Mouse (Mus musculus): ENCODE measurements around the gene Frmd4a. TPM values are rescaled to one million over a fixed set of nuclear protein-coding genes. Genes with fewer than 3 reads are reported as not detected.
"Not testable (repeated sequence)": the region's sequence is repeated elsewhere in the genome, so short reads cannot be mapped to it uniquely, and the experiment has no call there.

The Frmd4a gene
- polyA plus RNA-seq, 1 experiment from 2014 or later = 64.3 TPM

DNA sequence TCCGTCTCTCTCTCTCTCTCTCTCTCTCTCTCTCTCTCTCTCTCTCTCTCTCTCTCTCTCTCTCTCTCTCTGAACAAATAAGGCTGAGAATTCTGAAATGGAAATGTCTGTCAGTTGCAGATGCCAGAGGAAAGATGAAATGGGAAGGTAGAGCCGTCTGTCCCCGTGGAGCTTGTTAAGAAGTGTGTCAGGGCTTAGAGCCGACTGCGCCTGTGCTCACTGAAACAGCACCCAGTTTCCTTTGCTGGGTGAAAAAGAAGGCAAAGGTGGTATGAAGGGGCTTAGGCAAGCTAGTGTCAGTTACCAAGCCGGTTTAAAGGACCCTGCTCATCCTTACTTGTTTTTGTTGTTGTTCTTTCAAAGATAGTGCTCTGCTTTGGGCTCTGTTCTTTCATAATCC is 283.7 kb downstream of the Frmd4a start:
- Histone ChIP-seq H3K4me1 (peaks cover 66% of the 10 kb centered on the region), H3K9me3 (replicated peaks) (no peaks in the 10 kb centered on the region), H3K27ac (peak overlapping the region; percentile 95), H3K27me3 (ENCODE audit: low read depth, poor library complexity, severe bottlenecking) (no peaks in the 10 kb centered on the region), H3K36me3 (no peaks in the 10 kb centered on the region), H3K4me3 (peak overlapping the region; percentile 61)
- WGBS = 19% methylated on average over 5 of the region's 6 CpGs
- DNase-seq (ENCODE audit: low spot score) = peak; percentile 40

DNA sequence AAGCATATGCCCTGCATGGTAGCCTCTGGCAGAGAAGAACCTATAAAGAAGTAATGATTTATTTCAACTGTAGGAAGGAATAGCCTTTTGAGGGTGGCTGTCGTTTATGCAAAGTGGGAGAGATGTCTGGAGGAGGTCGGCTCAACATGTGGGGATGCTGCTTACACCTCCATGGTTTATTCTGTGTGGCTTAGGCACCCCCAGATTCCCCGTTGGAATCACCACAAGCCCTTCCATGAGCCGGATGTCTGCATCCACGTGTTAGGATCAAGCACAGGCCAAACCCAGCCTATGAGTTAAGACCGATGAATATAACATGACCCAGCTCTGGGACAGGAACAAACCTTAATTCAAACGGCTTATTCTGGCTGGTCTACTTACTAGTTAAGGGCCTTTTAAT is 284.2 kb downstream of the Frmd4a start:
- Histone ChIP-seq H3K9me3 (replicated peaks) (no peaks in the 10 kb centered on the region), H3K4me1 (peaks cover 65% of the 10 kb centered on the region), H3K27me3 (ENCODE audit: low read depth, poor library complexity, severe bottlenecking) (no peaks in the 10 kb centered on the region), H3K4me3 (peak overlapping the region; percentile 61), H3K36me3 (no peaks in the 10 kb centered on the region), H3K27ac (peak overlapping the region; percentile 95)
- 37% methylated on average over 7 of the region's 7 CpGs for WGBS
- peak; percentile 36 for DNase-seq (ENCODE audit: low spot score)

DNA sequence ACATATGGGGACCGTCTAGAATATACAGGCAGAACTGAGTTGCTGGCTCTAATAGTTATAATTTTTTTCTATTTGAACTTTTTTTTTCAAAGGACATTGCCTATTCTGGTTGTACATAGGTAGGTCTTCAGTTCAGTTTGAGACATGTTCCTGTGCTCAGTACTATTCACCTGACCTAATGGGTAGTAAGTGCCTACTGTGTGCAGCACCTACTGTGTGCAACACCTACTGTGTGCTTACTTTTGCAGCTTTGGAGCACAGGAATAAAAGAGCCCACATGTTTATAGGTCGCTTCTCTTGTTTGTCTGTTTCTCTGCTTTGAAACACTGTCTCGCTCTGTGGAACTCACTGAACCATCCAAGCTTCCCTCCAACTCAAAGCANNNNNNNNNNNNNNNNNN is 284.6 kb downstream of the Frmd4a start:
- Histone ChIP-seq H3K4me3 (peak overlapping the region; percentile 61), H3K4me1 (peaks cover 61% of the 10 kb centered on the region), H3K9me3 (replicated peaks) (no peaks in the 10 kb centered on the region), H3K27ac (peak overlapping the region; percentile 95), H3K36me3 (no peaks in the 10 kb centered on the region; the same call in 1 of the 2 replicates), H3K27me3 (ENCODE audit: low read depth, poor library complexity, severe bottlenecking) (no peaks in the 10 kb centered on the region)
- WGBS = 80% methylated on average over 3 of the region's 3 CpGs
- DNase-seq (ENCODE audit: low spot score) = no peak

DNA sequence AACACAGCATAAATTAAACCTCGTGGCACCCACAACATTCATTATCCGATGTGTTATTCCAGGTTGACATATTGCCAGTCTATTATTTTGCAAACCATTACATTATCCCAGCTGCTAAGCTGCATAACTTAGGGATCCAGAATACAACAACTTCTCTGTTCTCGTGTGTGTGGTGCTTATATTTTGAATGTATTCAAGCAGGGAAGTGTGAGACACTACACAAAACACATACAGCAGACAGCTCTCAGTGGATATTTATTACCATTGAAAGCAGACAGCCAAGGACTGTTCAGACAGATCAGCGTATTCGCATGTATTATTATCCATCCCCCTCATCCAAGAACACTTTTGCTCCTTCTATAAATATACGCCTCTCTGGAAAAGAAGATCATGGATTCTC is 289.6 kb downstream of the Frmd4a start:
- no peak overlapping the region for H3K27ac ChIP-seq
- DNase-seq (ENCODE audit: low spot score) = no peak
- no peaks in the 10 kb centered on the region for H3K9me3 ChIP-seq (replicated peaks)
- H3K36me3 ChIP-seq = peaks cover 39% of the 10 kb centered on the region
- H3K4me1 ChIP-seq = peaks cover 17% of the 10 kb centered on the region
- H3K4me3 ChIP-seq = no peak overlapping the region
- no peaks in the 10 kb centered on the region for H3K27me3 ChIP-seq (ENCODE audit: low read depth, poor library complexity, severe bottlenecking)
- 90% methylated on average over 6 of the region's 6 CpGs for WGBS

DNA sequence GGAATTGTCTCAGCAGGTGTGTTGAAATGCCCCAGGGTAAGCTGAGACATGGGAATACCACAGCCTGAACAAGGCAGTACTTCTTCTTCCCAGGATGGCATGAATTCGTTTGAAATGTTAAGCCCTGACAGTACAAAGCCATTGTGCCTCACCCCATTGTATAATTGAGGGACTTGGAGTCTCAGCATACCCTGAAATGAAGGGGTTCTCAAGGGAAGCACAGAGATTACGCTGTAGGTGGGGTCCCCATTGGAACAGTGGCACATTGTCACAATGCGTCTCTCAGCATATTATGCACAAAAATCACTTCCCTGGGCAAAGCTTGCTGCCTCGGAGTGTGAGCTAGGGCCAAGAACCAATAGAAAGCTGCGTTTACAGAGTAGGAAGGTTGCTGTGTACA is 297.0 kb downstream of the Frmd4a start:
- H3K4me3 ChIP-seq = no peak overlapping the region
- peaks cover 45% of the 10 kb centered on the region for H3K36me3 ChIP-seq
- peaks cover 22% of the 10 kb centered on the region for H3K4me1 ChIP-seq
- H3K27me3 ChIP-seq (ENCODE audit: low read depth, poor library complexity, severe bottlenecking) = no peaks in the 10 kb centered on the region
- WGBS = 79% methylated on average over 5 of the region's 5 CpGs
- H3K9me3 ChIP-seq (replicated peaks) = no peaks in the 10 kb centered on the region
- H3K27ac ChIP-seq = no peak overlapping the region
- no peak for DNase-seq (ENCODE audit: low spot score)

DNA sequence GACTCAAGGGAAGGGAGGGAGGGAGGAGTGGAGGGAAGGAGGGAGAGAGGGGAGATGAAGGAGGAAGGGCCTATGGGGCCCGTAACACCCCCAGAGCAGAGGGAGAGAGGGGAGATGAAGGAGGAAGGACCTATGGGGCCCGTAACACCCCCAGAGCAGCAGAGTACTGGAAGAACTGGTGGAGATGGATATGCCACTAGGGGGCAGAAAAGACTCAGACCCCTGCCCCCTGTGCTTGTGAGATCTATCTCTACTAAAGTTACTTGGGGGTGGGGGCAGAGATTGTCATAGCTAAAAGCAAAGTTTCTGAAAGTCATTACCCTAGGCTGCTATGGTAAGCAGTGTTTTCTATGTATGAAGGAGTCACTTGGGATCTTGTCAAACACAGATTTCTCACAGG is 299.1 kb downstream of the Frmd4a start:
- H3K9me3 ChIP-seq (replicated peaks) = no peaks in the 10 kb centered on the region
- no peak overlapping the region for H3K4me3 ChIP-seq
- WGBS = 60% methylated on average over 2 of the region's 2 CpGs
- peaks cover 46% of the 10 kb centered on the region for H3K36me3 ChIP-seq
- DNase-seq (ENCODE audit: low spot score) = no peak
- no peak overlapping the region; the same call in 1 of the 2 replicates for H3K27ac ChIP-seq
- peaks cover 20% of the 10 kb centered on the region for H3K4me1 ChIP-seq
- H3K27me3 ChIP-seq (ENCODE audit: low read depth, poor library complexity, severe bottlenecking) = no peaks in the 10 kb centered on the region

DNA sequence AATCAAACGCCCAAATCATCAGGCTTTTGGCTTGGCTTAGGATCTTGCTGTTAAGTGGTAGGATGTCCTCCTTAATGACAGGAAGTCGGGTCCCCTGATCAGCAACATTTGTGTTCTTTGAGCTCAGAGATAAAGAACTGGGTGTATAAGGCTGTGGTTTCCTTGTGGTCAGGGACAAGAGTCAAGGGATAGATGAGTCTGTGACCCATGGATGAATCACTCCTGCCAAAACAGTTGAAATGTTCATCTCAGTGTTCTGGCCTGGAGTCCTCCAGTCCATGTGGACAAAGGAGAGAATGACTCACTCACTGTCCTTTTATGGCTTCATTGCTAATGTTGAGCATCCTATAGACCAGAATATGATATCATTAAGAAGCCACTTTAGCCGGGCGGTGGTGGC is 300.6 kb downstream of the Frmd4a start:
- no peaks in the 10 kb centered on the region for H3K9me3 ChIP-seq (replicated peaks)
- peaks cover 11% of the 10 kb centered on the region for H3K4me1 ChIP-seq
- no peak overlapping the region for H3K27ac ChIP-seq
- H3K36me3 ChIP-seq = peaks cover 40% of the 10 kb centered on the region
- H3K4me3 ChIP-seq = no peak overlapping the region
- WGBS = 74% methylated on average over 4 of the region's 4 CpGs
- H3K27me3 ChIP-seq (ENCODE audit: low read depth, poor library complexity, severe bottlenecking) = no peaks in the 10 kb centered on the region
- DNase-seq (ENCODE audit: low spot score) = no peak

DNA sequence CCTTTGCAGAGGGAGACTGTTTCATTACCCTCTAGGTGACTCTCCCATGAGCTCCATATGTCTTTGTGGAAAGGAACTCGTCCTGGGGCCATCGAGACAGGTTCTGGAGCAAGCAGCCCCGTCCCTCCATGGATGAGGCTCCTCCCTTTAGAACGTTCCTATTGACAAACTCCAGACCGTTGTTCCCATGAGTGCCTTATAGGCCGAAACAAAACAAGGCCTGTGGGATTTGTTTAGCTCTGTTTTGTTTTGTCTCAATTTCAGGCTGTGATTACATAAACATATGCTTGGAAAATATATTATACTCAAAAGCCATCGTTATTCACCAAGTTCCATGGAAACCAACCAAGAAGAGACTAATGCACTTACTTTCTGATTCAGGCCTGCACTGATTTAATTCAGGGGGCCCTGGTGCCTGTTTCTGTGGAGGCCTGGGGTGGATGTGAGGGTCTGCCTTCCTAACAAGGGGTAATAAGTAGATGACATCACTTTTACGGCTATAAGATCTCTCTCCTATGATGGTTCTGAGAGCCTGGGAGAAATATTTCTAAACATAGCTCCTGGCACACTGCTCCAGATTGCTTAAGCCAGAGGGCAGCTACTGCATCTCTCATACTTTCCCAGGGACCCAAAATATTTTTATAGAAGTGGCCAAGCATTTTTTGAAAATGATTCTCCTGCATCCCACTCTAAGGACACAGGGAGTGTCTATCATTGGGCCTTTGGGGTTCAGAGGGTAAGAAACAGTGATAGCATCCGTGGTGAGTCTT is 308.9 kb downstream of the Frmd4a start:
- WGBS = 66% methylated on average over 9 of the region's 9 CpGs
- H3K27me3 ChIP-seq (ENCODE audit: low read depth, poor library complexity, severe bottlenecking) = no peaks in the 10 kb centered on the region
- no peak overlapping the region for H3K27ac ChIP-seq
- no peak for DNase-seq (ENCODE audit: low spot score)
- peaks cover 20% of the 10 kb centered on the region for H3K36me3 ChIP-seq
- H3K4me3 ChIP-seq = no peak overlapping the region
- H3K9me3 ChIP-seq (replicated peaks) = no peaks in the 10 kb centered on the region
- peaks cover 9% of the 10 kb centered on the region; the same call in 1 of the 2 replicates for H3K4me1 ChIP-seq

DNA sequence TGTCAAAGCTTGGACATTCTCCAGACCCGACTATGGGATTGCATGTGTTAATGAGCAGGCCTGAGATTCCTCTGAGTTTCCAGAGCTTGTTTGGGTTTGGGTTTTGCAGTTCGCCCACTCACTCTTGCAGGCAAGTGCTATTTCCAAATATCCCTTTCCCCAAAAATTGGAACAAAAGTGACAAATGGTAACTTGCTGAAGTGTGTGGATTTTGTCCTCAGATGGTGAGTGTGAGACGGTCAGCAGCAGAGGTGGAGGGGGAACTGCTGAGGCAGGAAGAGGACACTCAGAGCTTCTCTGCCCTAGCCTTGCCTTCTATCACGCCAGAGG is 309.5 kb downstream of the Frmd4a start:
- WGBS = 61% methylated on average over 4 of the region's 4 CpGs
- Histone ChIP-seq H3K27ac (no peak overlapping the region), H3K9me3 (replicated peaks) (no peaks in the 10 kb centered on the region), H3K4me3 (no peak overlapping the region), H3K27me3 (ENCODE audit: low read depth, poor library complexity, severe bottlenecking) (no peaks in the 10 kb centered on the region), H3K4me1 (peaks cover 9% of the 10 kb centered on the region; the same call in 1 of the 2 replicates), H3K36me3 (peaks cover 23% of the 10 kb centered on the region)
- DNase-seq (ENCODE audit: low spot score) = no peak

DNA sequence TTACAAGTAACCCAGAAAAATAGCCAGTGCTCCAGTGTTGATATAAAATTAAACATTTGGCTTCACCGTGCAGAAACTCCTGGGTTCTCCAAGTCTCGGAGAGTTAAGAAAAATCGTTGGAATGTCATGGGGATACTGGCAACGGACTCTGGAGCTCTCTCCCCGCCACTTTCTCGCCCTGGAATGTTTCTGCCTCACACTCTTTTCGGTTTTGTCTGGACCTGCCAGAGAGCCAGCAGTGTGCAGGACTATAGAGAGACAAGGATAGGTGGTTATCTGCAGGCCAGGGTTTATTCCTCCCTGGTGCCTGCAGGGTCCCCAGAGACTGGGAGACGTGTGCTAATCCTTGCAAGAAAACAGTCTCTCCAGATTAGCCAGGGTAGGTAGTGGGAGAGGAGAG is 314.9 kb downstream of the Frmd4a start:
- Histone ChIP-seq H3K4me3 (no peak overlapping the region), H3K27me3 (ENCODE audit: low read depth, poor library complexity, severe bottlenecking) (no peaks in the 10 kb centered on the region), H3K9me3 (replicated peaks) (no peaks in the 10 kb centered on the region), H3K4me1 (peaks cover 47% of the 10 kb centered on the region), H3K36me3 (peaks cover 38% of the 10 kb centered on the region), H3K27ac (peak overlapping the region; percentile 15; the same call in 1 of the 2 replicates)
- 75% methylated on average over 8 of the region's 8 CpGs for WGBS
- DNase-seq (ENCODE audit: low spot score) = no peak

DNA sequence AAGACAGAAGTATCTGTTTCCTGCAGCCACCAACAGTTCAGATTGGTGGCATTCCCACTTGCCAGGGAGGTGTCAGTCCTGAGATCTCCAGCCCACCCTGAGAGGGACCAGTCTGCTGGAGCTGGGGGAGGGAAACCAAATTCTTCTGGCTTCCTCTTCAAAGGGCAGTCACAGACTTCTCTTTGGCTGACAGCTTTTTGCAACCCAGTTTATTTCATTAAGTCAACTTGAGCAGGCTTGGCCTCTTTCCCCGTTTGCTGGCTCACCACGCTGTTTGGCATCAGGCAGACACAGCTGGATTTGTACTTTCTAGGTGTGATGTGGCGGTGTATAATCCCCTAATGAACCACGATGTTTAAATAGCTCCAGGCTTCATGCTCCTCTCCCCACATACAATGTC is 316.7 kb downstream of the Frmd4a start:
- Histone ChIP-seq H3K36me3 (peaks cover 24% of the 10 kb centered on the region), H3K27ac (peak overlapping the region; percentile 50), H3K4me3 (no peak overlapping the region), H3K4me1 (peaks cover 59% of the 10 kb centered on the region), H3K27me3 (ENCODE audit: low read depth, poor library complexity, severe bottlenecking) (no peaks in the 10 kb centered on the region), H3K9me3 (replicated peaks) (no peaks in the 10 kb centered on the region)
- WGBS = 30% methylated on average over 4 of the region's 4 CpGs
- DNase-seq (ENCODE audit: low spot score) = no peak

DNA sequence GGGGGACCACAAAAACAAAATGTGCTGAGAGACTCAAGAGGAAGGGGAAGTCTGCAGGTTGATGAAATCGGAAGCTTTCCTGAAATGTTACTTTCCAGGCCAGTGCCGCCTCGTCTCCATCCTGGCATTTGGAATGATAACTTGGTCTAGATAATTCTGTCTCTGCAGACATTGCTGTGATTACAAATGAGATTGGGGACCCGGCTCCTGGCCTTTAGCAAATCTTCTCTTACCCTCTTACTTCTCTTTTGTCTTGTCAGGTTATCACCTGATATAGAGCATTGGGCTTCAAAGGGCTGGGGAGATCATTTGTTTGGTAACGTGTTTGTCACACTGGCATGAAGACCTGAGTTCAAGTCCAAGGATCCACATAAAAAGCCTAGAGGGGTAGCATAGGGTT is 317.4 kb downstream of the Frmd4a start:
- 92% methylated on average over 5 of the region's 5 CpGs for WGBS
- Histone ChIP-seq H3K9me3 (replicated peaks) (no peaks in the 10 kb centered on the region), H3K27me3 (ENCODE audit: low read depth, poor library complexity, severe bottlenecking) (no peaks in the 10 kb centered on the region), H3K4me3 (no peak overlapping the region), H3K27ac (no peak overlapping the region), H3K4me1 (peaks cover 67% of the 10 kb centered on the region), H3K36me3 (peaks cover 20% of the 10 kb centered on the region)
- DNase-seq (ENCODE audit: low spot score) = no peak

DNA sequence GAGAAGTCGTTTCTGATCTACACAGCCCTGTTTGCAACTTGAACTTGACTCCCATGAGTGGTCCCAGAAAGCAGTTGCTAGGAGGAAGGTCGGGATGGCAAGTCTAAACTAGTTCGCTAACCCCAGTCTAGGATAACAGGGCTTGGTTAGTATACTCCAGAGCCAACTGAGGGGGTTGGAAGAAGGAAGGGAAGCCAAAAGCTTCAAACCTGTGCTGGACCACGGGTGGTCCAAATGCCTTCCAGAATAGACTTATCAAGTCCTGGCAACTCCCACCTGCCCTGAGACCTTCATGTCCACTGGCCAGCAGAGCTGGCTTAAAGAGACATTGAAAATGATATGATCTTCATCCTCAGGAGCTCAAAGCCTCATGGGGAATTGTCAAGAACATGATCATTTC is 318.4 kb downstream of the Frmd4a start:
- 78% methylated on average over 4 of the region's 4 CpGs for WGBS
- Histone ChIP-seq H3K9me3 (replicated peaks) (no peaks in the 10 kb centered on the region), H3K36me3 (peaks cover 17% of the 10 kb centered on the region), H3K27me3 (ENCODE audit: low read depth, poor library complexity, severe bottlenecking) (no peaks in the 10 kb centered on the region), H3K27ac (peak overlapping the region; percentile 37; the same call in 1 of the 2 replicates), H3K4me1 (peaks cover 76% of the 10 kb centered on the region), H3K4me3 (no peak overlapping the region)
- DNase-seq (ENCODE audit: low spot score) = no peak

DNA sequence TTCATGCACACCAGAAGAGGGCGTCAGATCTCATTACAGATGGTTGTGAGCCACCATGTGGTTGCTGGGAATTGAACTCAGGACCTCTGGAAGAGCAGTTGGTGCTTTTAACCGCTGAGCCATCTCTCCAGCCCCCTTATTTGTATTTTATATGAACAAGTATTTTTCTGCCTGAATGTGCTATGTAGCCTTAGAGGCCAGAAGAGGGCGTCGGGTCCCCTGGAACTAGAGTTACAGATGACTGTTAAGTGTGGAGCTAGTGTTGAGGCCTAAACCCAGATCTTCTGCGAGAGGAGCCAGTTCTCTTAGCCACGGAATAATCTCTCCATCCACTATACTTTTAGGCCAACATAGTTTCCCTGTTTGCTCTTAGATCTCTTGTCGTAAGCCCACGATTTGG is 320.8 kb downstream of the Frmd4a start:
- Histone ChIP-seq H3K27ac (0 out of 2 replicates have a peak overlapping the region, but pooled peaks have one; percentile 72), H3K36me3 (peaks cover 11% of the 10 kb centered on the region), H3K4me1 (peaks cover 71% of the 10 kb centered on the region)
- H3K27me3 ChIP-seq (ENCODE audit: low read depth, poor library complexity, severe bottlenecking); H3K4me3 ChIP-seq; H3K9me3 ChIP-seq (replicated peaks); DNase-seq (ENCODE audit: low spot score): not testable (repeated sequence)
- WGBS = 57% methylated on average over 8 of the region's 8 CpGs

Measured in limb, embryonic 10.5 days (tissue).